Mouse (Mus musculus) brain, embryonic 14.5 days (tissue): ENCODE data around the gene Itga5.

Experiments
- CTCF ChIP-seq: fragments of 200-500 bp; IDR thresholded peaks from 2 replicates; pipeline ENCODE4 v1.5.1; 2012; ENCODE audit warnings: inconsistent platforms, mild to moderate bottlenecking, moderate library complexity, borderline replicate concordance; ENCODE audit not compliant: insufficient read depth, insufficient read length; ENCODE audit errors: extremely low read depth
- POLR2A ChIP-seq: fragments of 200-500 bp; IDR thresholded peaks from 2 replicates; pipeline ENCODE4 v1.6.1; 2012; ENCODE audit warnings: mild to moderate bottlenecking, inconsistent platforms, borderline replicate concordance; ENCODE audit not compliant: poor library complexity, insufficient read depth, insufficient read length, severe bottlenecking; ENCODE audit errors: extremely low read depth

DNA sequence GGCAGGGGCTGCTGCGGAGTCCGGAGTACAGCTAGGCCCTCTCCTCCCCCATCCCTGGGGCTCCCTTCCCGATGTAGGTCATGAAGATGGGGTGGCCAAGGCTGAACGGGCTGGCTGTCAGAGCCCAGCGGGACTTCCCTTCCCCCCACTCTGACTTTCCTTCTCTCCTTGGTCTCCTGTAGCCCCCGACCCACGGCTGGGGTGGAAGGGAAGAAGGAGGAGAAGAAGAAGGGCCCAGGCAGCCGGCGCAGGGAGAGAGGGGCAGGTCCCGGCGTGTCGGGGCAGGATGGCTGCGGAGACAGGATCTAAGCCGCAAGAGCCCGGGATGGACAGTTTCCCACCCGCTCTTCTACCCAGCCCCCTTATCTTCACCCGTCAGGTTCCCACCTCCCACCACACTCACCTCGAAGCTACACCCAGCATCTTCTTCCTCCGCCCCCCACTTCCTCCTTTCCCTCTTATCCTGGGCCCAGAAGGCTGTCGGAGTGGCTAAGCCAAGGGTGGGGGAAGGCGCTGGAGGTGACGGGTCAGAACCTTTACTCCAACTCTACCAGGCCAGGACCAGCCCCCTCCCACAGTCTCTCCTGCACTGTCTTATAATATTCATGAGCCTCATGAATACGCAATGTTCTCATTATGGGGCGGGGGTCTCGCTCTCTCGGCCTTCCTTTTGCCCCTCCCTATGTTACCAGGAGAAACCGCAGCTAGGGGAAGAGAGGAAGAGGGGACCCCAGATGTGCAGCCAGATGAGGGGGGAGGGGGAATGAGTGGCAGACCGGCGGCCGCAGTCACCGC, 27.2 kb downstream of the Itga5 start:
- TF ChIP-seq POLR2A: no peak
- no peak for TF ChIP-seq CTCF
